Mouse (Mus musculus) neural tube, embryonic 15.5 days (tissue): ENCODE measurements around the gene Slc17a5. TPM values are rescaled to one million over a fixed set of nuclear protein-coding genes. Genes with fewer than 3 reads are reported as not detected.
"Not testable (repeated sequence)": the region's sequence is repeated elsewhere in the genome, so short reads cannot be mapped to it uniquely, and the experiment has no call there.

ENCODE experiments used
- ATAC-seq: fragments of 200-750 bp; cut with Nextera tagmentation; 2 replicates; pipeline ENCODE4 v1.8.0; 2017; ENCODE audit warnings: mild to moderate bottlenecking, moderate TSS enrichment, moderate library complexity; ENCODE audit not compliant: low FRiP score
- H3K27ac ChIP-seq: fragments of 300-500 bp; sonication (generic); replicated peaks from 2 replicates; pipeline ENCODE4 v1.5.1; 2015; ENCODE audit warnings: mild to moderate bottlenecking, inconsistent platforms
- H3K27me3 ChIP-seq: fragments of 300-500 bp; sonication (generic); replicated peaks from 2 replicates; pipeline ENCODE4 v1.6.1; 2015; ENCODE audit warnings: inconsistent platforms
- H3K36me3 ChIP-seq: fragments of 300-500 bp; sonication (generic); 2 replicates; pipeline ENCODE4 v1.6.1; 2015; ENCODE audit warnings: inconsistent platforms
- H3K4me1 ChIP-seq: fragments of 300-500 bp; sonication (generic); 2 replicates; pipeline ENCODE4 v1.6.1; 2015; ENCODE audit warnings: inconsistent platforms
- H3K4me2 ChIP-seq: fragments of 300-500 bp; sonication (generic); 2 replicates; pipeline ENCODE4 v1.6.1; 2015; ENCODE audit warnings: inconsistent platforms, mild to moderate bottlenecking, moderate library complexity
- H3K4me3 ChIP-seq: fragments of 300-500 bp; sonication (generic); replicated peaks from 2 replicates; pipeline ENCODE4 v1.5.1; 2015; ENCODE audit warnings: mild to moderate bottlenecking, inconsistent platforms
- H3K9ac ChIP-seq: fragments of 300-500 bp; sonication (generic); replicated peaks from 2 replicates; pipeline ENCODE4 v1.6.1; 2015; ENCODE audit warnings: mild to moderate bottlenecking, inconsistent platforms
- H3K9me3 ChIP-seq: fragments of 300-500 bp; sonication (generic); replicated peaks from 2 replicates; pipeline ENCODE4 v1.6.1; 2016; ENCODE audit warnings: inconsistent platforms
- WGBS: fragments of 180-500 bp; shearing (Covaris S2); methylation state at CpG from one replicate; pipeline ENCODE4 v1.1.7; 2015; ENCODE audit warnings: mixed read lengths; 5-methylcytosine and 5-hydroxymethylcytosine counted together
- polyA plus RNA-seq: library from polyadenylated mRNA; unstranded; fragments of >200 nt; fragmentation: Nextera tagmentation; extraction: Ambion mirVana; gene quantifications from 2 replicates; pipeline ENCODE4 v1.2.1, GENCODE M21; 2015

Slc17a5 gene
- polyA plus RNA-seq, 1 experiment from 2014 or later = 17.0 TPM

GRCm38 (mm10) chr9:78492254-78492653 lies 95.6 kb downstream of the Slc17a5 start:
- WGBS = 92% methylated on average over 3 of the region's 3 CpGs
- H3K9ac ChIP-seq = no peak overlapping the region
- no peaks in the 10 kb centered on the region for H3K27me3 ChIP-seq
- no peaks in the 10 kb centered on the region for H3K36me3 ChIP-seq
- H3K4me3 ChIP-seq = no peak overlapping the region
- no peak overlapping the region for H3K4me2 ChIP-seq
- H3K9me3 ChIP-seq = no peaks in the 10 kb centered on the region
- peaks cover 10% of the 10 kb centered on the region; the same call in 1 of the 2 replicates for H3K4me1 ChIP-seq
- no peak overlapping the region for H3K27ac ChIP-seq
- ATAC-seq = no peak

GRCm38 (mm10) chr9:78491169-78491568 lies 96.7 kb downstream of the Slc17a5 start:
- 87% methylated on average over 3 of the region's 3 CpGs for WGBS
- Histone ChIP-seq H3K27me3 (no peaks in the 10 kb centered on the region), H3K9ac (no peak overlapping the region), H3K27ac (no peak overlapping the region), H3K9me3 (no peaks in the 10 kb centered on the region), H3K4me3 (no peak overlapping the region), H3K4me2 (no peak overlapping the region), H3K4me1 (peaks cover 10% of the 10 kb centered on the region; the same call in 1 of the 2 replicates), H3K36me3 (no peaks in the 10 kb centered on the region)
- no peak for ATAC-seq

- ATAC-seq = peak; percentile 62
- no peaks in the 10 kb centered on the region for H3K27me3 ChIP-seq
- H3K9me3 ChIP-seq = no peaks in the 10 kb centered on the region
- peak within 1 kb of the TSS; percentile 40 for H3K4me3 ChIP-seq
- peak within 1 kb of the TSS; percentile 45 for H3K9ac ChIP-seq
- H3K4me2 ChIP-seq = peak within 1 kb of the TSS; percentile 72
- peak within 1 kb of the TSS; percentile 61; the same call in 1 of the 2 replicates for H3K27ac ChIP-seq
- 0% methylated on average over 15 of the region's 20 CpGs for WGBS
- peaks cover 10% of the 10 kb centered on the region; the same call in 1 of the 2 replicates for H3K4me1 ChIP-seq
- no peaks in the 10 kb centered on the region for H3K36me3 ChIP-seq
These were observed 98.9 kb downstream of the Slc17a5 start, which contains the start of gene Eef1a1 for GRCm38 (mm10) chr9:78488890-78489420. Gene Eef1a1 (minus strand): TSS chr9:78489151.

- not testable (repeated sequence) for H3K27ac ChIP-seq, H3K9ac ChIP-seq, H3K4me3 ChIP-seq, H3K27me3 ChIP-seq, H3K4me2 ChIP-seq, ATAC-seq, H3K36me3 ChIP-seq, H3K9me3 ChIP-seq
- H3K4me1 ChIP-seq = peaks cover 12% of the 10 kb centered on the region; the same call in 1 of the 2 replicates
- WGBS = 95% methylated on average over 5 of the region's 5 CpGs
These were observed 99.8 kb downstream of the Slc17a5 start for GRCm38 (mm10) chr9:78488021-78488420.

Other genes starting within 250 kb of the Slc17a5 start
- 0.82 TPM in 1 of 2 replicates, not detected in the other for gene Gsta2, start 232.3 kb downstream of the Slc17a5 start, polyA plus RNA-seq
- 3.6 and 4.4 TPM in 2 replicates for gene Dppa5a, start 219.9 kb downstream of the Slc17a5 start, polyA plus RNA-seq
- gene Ooep, start 209.3 kb downstream of the Slc17a5 start, polyA plus RNA-seq = 3.8 and 4.4 TPM in 2 replicates
- gene Ddx43, start 192.3 kb downstream of the Slc17a5 start, polyA plus RNA-seq = 0.29 and 0.65 TPM in 2 replicates
- gene Cgas, start 144.8 kb downstream of the Slc17a5 start, polyA plus RNA-seq = 0.86 and 1.4 TPM in 2 replicates
- gene Mto1, start 139.8 kb downstream of the Slc17a5 start, polyA plus RNA-seq = 30.0 and 30.1 TPM in 2 replicates
- 2.6 and 3.0 TPM in 2 replicates for gene Gm17324, start 139.3 kb downstream of the Slc17a5 start, polyA plus RNA-seq
- 2,707 and 3,339 TPM in 2 replicates for gene Eef1a1, start 98.9 kb downstream of the Slc17a5 start, polyA plus RNA-seq
- 1.2 and 3.0 TPM in 2 replicates for gene Cd109, start 27.5 kb upstream of the Slc17a5 start, polyA plus RNA-seq